Mouse (Mus musculus): ENCODE measurements around the gene Os9.
A peak's percentile ranks its signal among the peaks of the same experiment; 100 is the strongest.
"Not testable (repeated sequence)": the region's sequence is repeated elsewhere in the genome, so short reads cannot be mapped to it uniquely, and the experiment has no call there.

Gene Os9

DNA sequence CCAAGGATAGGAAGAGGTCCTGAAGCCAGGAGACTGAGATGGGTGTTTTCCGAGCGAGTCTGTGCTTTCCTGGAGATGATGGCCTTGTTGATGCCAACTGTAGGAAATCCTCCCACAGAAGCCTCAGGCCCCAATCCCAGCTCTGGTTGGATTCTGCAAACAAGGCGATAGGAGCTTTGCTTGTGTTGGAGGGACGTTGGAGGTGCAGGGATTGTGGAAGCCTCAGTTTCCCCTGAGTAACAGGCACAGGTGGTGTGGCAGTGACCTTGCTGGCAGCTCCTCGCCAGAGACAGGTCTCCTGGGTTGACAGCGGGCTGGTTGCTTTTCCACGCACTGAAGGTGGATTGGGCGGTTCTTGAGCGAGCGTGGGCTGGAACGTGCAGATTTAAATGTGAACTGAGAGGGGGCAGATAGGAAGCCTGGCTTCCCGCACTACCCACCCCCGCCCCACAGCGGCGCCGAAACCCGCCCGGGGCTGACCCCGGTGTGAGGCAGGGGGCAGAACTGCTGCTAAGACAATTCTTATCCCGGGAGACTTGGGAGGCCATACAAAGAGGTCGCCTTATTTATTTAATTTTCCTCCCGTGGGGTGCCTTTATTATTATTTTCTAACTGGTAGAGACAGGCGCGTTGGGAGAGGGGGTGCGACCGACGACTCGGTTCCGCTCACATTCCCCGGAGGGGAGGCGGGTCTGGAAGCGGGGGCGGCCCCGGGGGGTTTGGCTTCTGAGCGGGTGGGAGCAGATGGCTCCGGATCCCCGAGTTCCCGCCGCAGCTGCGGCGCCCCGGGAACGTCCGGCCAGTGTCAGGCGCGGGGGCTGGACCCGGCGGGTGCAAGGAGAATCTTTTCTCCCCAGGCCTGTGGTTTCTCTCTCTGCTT, 39.8 kb downstream of the Os9 start:
- DNase-seq (ENCODE audit: low spot score) = no peak

DNA sequence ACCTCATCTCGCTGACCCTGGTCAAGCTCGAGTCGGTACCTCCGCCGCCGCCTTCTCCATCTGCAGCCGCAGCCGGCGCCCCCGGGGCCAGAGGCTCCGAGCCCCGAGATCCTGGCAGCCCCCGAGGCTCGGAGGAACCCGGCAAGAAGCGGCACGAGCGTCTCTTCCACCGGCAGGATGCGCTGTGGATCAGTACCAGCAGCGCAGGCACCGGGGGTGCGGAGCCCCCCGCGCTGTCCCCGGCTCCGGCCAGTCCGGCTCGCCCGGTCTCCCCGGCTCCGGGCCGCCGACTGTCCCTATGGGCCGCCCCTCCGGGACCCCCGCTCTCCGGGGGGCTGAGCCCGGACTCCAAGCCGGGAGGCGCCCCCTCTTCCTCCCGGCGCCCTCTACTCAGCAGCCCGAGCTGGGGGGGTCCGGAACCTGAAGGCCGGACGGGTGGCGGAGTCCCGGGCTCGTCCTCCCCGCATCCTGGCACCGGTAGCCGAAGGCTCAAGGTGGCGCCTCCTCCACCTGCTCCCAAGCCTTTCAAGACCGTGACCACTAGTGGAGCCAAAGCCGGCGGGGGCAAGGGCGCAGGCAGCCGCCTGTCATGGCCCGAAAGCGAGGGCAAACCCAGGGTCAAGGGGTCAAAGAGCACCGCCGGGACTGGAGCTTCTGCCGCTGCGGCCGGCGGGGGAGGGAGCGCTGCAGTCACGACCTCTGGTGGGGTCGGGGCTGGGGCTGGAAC, 41.1 kb downstream of the Os9 start:
- no peak for DNase-seq (ENCODE audit: low spot score)

DNA sequence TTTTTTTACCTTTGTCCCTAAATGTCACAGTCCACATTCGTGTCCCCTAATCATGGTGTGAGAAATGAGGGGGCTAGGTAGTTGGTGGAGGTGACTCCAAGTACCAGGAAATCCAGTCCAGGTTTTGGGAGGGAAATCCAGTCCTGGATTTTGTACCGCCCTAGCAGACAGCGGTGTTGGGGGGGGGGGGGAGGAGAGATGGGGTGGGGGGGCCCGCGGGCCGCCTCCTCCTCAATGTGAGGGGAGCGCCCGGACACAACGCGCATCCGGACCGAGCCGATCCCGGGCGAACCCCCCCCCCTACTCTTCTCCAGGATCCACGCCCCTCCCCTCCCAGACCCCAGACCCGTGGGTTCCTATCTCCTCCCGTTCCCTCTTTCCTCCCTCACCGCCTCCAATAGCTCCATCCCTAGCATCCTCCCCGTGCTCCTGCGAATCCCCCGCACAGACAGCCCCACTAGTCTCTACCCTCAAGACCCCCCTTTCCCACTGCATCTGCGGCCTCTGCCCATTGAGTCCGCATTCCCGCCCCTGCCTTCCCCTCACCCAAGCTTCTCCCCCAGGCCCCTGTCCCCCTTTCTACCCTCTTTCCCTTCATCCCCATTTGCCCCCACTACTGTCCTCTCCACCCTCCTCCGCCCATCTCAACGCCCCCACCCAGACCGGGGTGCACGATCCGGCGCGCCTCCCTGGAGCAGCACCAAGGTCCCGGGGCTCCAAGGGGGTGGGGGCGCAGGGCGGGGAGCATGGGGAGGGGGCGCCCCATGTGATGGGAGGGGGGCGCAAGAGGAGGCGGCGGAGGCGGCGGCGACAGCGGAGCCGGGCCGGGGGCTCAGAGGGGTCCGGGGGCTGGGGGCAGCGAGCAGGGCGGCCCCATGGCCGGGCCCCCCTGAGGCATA, 42.0 kb downstream of the Os9 start:
- DNase-seq (ENCODE audit: low spot score) = no peak

DNA sequence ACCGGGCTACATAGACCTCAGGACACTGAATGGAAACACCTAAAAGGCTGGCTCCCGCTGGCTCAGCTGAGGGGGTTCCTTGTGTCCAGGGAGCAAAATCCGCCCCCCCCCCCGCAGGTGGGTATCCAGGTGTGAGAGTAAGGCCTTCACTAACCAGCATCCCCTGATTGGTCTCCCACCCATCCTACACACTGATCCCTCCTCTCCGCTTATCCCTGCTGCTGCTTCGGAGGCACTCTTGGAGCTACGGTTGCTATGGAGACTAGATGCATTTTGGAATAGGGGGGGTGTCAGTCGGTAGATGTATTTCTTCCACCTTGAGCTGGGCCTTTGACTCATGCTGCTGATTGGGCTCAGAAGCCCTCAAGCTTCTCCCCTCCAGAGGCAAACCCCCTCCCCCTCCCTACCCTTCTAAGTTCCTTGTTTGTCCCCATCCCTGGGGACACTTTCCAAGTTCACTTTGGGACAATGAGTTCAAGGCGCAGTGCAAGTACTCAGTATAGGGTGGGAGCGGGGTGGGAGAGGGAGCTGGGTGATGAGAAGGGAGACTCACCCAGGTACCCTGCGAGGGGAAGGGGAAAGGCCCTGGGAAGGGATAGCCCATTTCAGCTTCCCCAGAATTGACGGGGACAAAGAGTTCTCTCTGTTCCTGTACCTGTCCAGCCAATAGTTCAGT, 42.8 kb downstream of the Os9 start:
- no peak for DNase-seq (ENCODE audit: low spot score)

DNA sequence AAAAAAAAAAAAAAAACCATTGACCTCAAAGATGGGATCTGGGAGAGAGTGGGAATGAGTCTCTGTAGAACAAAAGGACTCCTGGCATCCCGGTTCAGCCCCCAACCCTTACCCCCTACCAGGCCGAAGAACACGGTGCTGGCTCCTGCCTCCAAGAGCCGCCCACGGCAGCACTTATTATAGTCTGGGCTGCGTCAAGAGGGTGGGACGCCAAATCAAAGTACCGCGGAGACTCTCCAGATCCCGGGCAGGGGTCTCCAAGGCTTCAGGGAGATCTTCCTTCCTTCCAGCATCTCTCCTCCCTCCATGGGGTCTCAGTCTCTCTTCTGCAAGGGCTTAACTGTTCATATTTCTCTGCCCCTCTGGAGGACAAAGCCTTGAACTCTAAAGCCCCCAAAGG, 43.4 kb downstream of the Os9 start:
- DNase-seq (ENCODE audit: low spot score) = no peak

DNA sequence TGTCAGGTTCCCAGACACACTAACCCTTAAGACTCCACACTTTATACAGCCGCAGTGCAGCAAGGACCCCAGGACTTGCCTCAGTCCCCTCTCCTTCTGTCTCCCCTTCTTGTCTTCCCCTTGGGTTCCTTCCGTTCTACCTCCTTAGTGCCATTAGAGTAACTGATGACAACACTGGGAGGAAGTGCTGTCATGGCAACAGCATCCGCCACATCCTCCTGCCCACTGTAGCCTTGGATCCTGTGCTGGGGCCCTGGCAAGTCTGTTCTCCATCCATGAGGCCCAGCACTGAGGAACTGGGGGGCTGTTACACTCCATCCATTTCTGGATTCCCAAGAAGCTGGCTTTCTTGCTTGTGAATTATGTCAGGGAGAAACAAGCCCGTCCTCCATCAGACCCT, 44.8 kb downstream of the Os9 start:
- no peak for DNase-seq (ENCODE audit: low spot score)

DNA sequence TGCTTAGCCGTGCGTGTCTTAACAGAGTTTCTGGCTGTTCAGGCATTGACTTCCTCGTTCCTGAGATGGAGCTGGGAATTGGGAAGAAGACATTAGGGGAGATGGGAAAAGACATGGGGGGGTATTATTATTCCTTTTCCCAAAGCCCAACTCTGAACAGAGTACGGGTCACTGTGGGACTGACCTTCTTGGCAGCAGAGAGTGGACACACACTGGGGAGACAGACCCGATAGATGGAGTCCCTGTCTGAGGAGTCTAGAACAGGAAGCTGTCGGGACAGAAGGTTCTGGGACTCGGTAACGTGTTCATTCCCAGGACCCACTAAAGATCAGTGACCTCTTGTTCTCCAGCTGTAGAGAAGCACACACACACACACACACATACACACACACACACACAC, 45.3 kb downstream of the Os9 start:
- no peak for DNase-seq (ENCODE audit: low spot score)

DNA sequence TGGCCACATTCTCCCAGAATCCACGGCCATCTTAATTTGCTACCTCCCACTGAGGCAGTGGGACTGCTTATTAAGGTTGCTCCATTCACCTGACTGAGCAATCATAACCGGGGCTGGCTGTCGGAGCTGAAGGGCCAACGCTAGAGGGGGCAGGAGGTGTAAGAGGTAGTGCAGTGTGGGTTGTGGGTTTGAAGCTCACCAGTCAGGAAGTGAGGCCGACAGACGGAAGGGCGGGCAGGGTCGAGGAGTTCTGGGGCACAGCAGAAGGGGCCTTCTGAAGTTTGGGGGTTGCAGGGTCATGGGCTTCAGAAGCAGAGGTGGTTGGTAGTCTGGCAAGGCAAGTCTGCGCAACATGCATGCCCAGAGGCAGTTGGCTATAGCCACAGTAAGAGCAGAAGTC, 45.9 kb downstream of the Os9 start, which contains the start of gene Agap2:
Gene Agap2 (plus strand): TSS at position 205 of the 400 bp plus-strand sequence.
- DNase-seq (ENCODE audit: low spot score) = peak; percentile 61

DNA sequence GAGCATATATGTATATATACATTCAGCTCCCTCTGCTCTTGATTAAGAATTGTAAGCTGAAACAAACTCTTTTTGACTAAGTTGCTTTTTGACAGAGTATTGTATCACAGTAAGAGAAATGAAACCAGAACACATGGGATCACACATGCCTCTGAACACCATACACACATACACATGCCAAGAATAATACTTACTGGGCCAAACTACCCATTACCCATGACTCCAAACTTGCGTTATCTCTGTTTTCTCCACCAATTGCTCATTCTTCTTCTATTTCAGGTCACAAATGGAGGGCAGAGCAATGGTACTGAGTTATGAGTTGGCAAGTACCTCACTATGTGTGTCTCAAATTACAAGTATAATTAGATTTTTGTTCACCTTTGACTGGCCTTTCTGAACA, 47.0 kb downstream of the Os9 start:
- no peak for DNase-seq (ENCODE audit: low spot score)

DNA sequence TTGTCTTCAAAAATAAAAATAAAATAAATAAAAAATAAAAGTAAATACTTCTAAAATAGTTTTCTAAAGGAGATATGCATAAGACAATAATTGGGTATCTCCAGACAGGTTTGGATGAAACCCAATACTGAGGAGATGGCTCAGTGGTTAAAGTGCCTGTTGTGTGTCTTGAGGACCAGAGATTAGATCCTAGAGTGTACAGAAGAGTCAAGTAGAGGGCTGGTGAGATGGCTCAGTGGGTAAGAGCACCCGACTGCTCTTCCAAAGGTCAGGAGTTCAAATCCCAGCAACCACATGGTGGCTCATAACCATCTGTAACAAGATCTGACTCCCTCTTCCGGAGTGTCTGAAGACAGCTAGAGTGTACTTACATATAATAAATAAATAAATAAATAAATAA, 48.0 kb downstream of the Os9 start:
- DNase-seq (ENCODE audit: low spot score) = not testable (repeated sequence)

DNA sequence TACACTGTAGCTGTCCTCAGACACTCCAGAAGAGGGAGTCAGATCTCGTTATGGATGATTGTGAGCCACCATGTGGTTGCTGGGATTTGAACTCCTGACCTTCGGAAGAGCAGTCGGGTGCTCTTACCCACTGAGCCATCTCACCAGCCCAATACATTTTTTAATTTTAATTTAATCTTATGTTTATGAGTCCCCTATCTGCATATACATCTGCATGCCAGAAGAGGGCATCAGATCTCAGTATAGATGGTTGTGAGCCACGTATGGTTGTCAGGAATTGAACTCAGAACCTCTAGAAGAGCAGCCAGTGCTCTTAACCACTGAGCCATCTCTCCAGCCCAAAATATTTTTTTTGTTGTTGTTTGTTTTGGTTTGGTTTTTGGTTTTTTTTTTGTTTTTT, 48.7 kb downstream of the Os9 start:
- not testable (repeated sequence) for DNase-seq (ENCODE audit: low spot score)

DNA sequence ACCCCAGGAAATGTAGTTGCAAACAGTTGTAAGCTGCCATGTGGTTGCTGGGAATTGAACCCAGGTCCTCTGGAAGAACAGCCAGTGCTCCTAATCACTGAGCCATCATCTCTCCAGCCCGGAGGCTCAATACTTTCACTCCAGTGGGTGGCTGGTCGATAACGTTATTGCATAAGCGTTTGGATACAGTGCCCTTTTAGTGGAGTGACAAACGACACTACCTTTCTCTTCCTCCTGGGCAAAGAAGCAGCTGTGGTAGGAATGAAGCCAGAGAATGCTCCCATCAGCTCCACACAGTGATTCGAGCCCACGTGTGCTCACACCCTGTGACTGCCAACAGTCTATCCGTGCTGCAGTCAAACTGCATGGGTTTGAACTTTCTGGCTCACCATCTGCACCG, 49.7 kb downstream of the Os9 start:
- DNase-seq (ENCODE audit: low spot score) = no peak

DNA sequence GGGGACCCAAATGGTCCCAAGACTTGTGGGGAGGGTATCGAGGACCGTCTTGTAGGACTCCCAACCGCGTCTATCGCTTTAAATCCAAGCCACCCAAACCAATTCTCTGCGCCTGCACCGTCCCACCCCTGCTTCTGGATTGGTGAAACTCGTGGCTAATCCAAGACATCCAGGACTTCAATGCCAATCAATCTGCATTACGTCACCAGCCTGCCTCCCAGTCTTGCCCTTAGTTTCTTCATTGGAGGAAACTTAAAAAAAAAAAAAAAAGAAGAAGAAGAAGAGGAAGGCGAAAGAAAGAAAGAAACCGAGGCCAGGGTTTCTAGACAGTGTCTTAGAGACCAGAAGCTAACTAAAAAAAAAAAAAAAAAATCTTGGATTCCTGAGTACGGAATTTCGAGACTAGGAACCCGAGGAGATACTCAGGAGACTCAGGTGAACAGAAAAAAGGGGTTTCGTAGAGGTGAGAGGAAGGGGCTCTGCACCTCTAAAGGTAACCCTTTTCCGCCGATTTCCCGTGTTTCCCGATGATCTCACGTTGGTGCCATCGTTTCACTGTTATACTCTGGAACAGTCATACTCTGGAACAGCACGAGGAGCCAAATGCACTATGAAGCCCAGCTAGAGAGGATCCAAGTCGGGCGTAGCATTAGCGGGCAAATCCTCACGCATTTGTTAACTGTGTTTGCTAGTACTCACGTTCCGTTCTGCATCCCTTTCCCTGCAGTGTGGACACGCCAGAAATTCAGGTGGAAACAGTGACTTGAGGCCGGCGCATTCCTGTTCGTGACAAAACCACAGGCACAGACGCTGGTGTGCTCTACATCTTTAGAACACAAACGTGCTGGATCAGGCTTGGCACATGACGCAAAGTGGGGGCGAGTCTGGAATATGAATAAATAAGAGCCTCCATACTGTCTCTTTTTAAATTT, 50.5 kb downstream of the Os9 start, which contains the start of gene Tspan31:
Gene Tspan31 (minus strand): TSS at position 75 of the 932 bp plus-strand sequence.
- DNase-seq (ENCODE audit: low spot score) = peak; percentile 65

DNA sequence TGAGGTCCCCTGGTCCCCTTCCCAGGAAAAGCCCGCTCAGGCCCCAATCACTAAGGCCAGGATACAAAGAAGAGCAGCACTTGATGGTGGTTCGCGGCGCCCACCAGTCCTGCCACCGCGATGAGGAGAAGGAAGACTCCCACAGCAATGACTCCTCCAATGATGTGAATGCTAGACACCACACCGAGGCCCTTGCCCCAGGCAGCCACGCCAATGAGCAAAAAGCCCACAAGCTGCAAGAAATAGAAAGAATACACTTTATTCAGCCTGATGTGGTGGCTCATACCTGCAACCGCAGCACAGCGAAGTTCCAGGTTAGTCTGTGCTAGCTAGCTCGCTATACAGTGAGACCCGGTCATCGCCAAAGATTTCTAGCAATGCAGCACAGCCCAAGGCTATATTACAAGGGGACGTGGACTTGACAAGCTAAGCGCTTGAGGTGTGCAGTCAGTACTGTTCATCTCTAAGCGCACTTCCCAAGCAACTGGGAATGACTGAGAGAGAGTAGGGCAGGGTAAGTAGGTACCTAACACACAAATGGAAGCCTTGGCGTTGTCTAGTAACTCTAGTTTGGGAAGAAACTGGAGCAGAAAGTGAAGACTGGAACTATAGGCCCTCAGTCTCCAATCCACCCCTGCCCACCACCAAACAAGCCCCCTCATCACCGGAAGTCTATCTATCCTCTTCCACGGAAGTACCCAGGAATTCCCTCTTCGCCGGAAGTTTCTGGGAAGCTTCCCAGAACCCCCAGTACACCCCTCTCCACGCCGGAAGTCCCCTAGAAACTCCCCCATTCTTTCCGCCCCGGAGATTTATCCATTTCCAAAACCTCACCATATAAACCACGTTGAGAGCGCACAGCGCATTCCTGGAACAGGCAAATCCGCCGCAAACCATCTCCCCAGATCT, 51.4 kb downstream of the Os9 start:
- no peak for DNase-seq (ENCODE audit: low spot score)

DNA sequence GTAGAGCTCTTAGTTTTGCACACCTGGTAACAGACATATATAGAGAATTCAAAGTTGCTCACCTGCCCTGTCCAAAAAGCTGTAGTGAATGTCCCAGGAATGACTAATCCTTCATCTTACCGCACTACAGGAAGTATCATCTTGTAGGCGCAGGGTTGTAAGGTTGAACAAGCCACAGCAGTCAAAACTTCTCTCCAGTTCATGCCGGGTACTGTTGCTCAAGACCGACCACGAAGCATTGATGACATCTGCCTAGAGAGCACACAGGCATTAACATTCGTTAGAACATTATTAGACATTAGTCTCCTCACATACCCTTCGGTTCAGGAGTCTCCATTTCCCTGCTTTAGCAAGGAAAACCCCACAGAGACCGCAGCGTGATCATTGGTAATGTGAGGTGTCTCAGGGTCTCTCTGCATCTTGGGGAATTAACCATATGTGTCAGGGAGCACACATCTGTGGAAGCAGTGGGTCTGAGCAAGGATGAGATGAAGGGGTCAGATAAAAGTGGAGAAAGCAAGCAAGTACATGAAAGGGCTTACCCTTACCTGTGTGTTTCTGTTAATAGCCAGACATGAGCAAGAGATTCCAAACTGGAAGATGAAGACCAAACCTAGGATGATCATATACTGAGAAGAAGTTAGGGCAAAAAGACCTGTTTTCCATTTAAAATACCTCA, 52.4 kb downstream of the Os9 start:
- DNase-seq (ENCODE audit: low spot score) = no peak

DNA sequence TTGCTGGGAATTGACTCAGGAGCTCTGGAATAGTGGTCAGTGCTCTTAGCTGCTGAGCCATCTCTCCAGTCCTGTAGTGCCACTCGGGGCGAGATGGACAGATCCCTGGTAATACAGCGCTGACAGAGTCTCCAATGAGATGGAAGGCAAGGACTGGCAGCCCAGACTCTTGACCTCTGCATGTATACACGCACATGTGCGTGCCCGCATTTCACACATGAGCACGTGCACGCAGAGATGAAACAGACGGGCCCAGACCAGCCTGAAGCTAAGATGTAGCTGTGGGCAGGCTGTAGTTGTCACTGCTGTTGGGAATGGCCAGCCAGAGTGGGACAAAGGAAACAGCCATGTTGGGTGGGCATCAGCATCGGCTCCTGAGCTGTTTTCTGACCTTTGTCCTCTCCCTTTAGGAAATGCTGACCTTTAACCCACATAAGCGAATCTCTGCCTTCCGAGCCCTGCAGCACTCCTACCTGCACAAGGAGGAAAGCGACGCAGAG, 54.4 kb downstream of the Os9 start:
- DNase-seq (ENCODE audit: low spot score) = no peak

DNA sequence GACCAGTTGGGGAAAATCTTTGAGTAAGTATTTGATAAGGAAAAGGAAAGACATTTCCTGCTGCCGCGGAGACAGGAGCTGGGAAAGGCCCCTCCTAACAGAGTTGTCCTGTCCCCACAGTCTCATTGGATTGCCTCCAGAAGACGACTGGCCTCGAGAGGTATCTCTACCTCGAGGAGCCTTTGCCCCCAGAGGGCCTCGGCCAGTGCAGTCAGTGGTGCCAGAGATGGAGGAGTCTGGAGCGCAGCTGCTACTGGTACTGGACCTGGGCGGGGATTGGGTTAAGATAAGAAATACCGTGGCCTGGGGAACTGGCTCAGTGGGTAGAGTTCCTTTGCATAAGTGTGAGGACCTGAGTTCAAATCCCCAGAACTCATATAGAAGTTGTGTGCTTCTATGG, 55.0 kb downstream of the Os9 start:
- no peak for DNase-seq (ENCODE audit: low spot score)
